Mouse (Mus musculus): ENCODE data around the gene 4930412O13Rik. TPM values are rescaled to one million over a fixed set of nuclear protein-coding genes. Genes with fewer than 3 reads are reported as not detected.
A peak's percentile ranks its signal among the peaks of the same experiment; 100 is the strongest.

4930412O13Rik gene
- 1.1 and 2.9 TPM in 2 replicates for polyA plus RNA-seq (2016; fragmentation: Nextera tagmentation; extraction: Ambion mirVana)

GRCm38 (mm10) chr2:9881051-9881591 lies at the start of gene 4930412O13Rik:
4930412O13Rik (plus strand) TSS chr2:9881252.
- peak within 1 kb of the TSS; percentile 28 for H3K4me3 ChIP-seq
- H3K36me3 ChIP-seq: no peaks in the 10 kb centered on the region
- H3K9ac ChIP-seq: peak within 1 kb of the TSS; percentile 27
- ATAC-seq (ENCODE audit: low FRiP score): no peak
- under 1% methylated on average over 35 of the region's 35 CpGs for WGBS
- H3K4me1 ChIP-seq: peaks cover 36% of the 10 kb centered on the region
- peak within 1 kb of the TSS; percentile 77 for H3K4me2 ChIP-seq (replicated peaks)
- H3K27ac ChIP-seq: peak within 1 kb of the TSS; percentile 66
- H3K9me3 ChIP-seq (replicated peaks): no peaks in the 10 kb centered on the region
- H3K27me3 ChIP-seq: peaks cover 81% of the 10 kb centered on the region

DNA sequence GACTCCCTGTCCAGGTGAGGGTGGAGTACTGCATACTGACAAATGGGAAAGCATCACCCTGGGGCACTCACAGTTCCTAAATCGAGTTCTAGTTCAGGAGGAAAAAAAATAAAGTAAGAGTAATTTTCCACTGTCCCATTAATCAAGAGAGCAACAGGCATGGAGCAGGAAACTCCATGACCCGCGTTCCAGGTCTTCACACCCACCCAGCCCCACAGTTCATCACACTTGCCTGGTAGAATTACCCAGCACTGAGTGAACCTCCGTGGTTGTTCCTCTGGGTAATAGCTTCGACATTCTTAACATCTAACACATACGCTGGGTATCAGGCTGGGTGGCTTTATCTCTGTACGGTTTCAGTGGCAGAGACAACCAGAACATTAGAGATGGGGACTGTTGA lies 47.3 kb upstream of the 4930412O13Rik start:
- no peak overlapping the region for H3K9ac ChIP-seq
- no peak for ATAC-seq (ENCODE audit: low FRiP score)
- H3K36me3 ChIP-seq: no peaks in the 10 kb centered on the region
- H3K27me3 ChIP-seq: no peaks in the 10 kb centered on the region
- no peak overlapping the region for H3K27ac ChIP-seq
- no peak overlapping the region for H3K4me2 ChIP-seq (replicated peaks)
- H3K9me3 ChIP-seq (replicated peaks): no peaks in the 10 kb centered on the region
- no peak overlapping the region for H3K4me3 ChIP-seq
- no peaks in the 10 kb centered on the region for H3K4me1 ChIP-seq
- WGBS: 85% methylated on average over 7 of the region's 7 CpGs

- Histone ChIP-seq H3K27me3 (no peaks in the 10 kb centered on the region), H3K4me3 (no peak overlapping the region), H3K9ac (no peak overlapping the region), H3K27ac (no peak overlapping the region), H3K36me3 (no peaks in the 10 kb centered on the region), H3K4me2 (replicated peaks) (no peak overlapping the region), H3K9me3 (replicated peaks) (no peaks in the 10 kb centered on the region), H3K4me1 (no peaks in the 10 kb centered on the region)
- peak; percentile 60; the same call in 1 of the 2 replicates for ATAC-seq (ENCODE audit: low FRiP score)
- WGBS: 56% methylated on average over 7 of the region's 7 CpGs
These were observed 45.9 kb upstream of the 4930412O13Rik start for GRCm38 (mm10) chr2:9835195-9835594.

GRCm38 (mm10) chr2:9852851-9853576 lies 28.0 kb upstream of the 4930412O13Rik start:
- Histone ChIP-seq H3K27ac (no peak overlapping the region), H3K4me1 (peaks cover 5% of the 10 kb centered on the region; the same call in 1 of the 2 replicates), H3K27me3 (no peaks in the 10 kb centered on the region), H3K9me3 (replicated peaks) (no peaks in the 10 kb centered on the region), H3K36me3 (no peaks in the 10 kb centered on the region), H3K4me2 (replicated peaks) (no peak overlapping the region), H3K9ac (no peak overlapping the region), H3K4me3 (no peak overlapping the region)
- WGBS: 38% methylated on average over 13 of the region's 13 CpGs
- ATAC-seq (ENCODE audit: low FRiP score): 0 out of 2 replicates have a peak, but pooled peaks have one; percentile 46

GRCm38 (mm10) chr2:9855861-9856260 lies 25.2 kb upstream of the 4930412O13Rik start:
- Histone ChIP-seq H3K4me2 (replicated peaks) (no peak overlapping the region), H3K4me1 (peaks cover 5% of the 10 kb centered on the region; the same call in 1 of the 2 replicates), H3K36me3 (no peaks in the 10 kb centered on the region), H3K9me3 (replicated peaks) (no peaks in the 10 kb centered on the region), H3K27ac (no peak overlapping the region), H3K27me3 (no peaks in the 10 kb centered on the region; the same call in 1 of the 2 replicates), H3K4me3 (no peak overlapping the region), H3K9ac (no peak overlapping the region)
- 22% methylated on average over 4 of the region's 4 CpGs for WGBS
- no peak for ATAC-seq (ENCODE audit: low FRiP score)

GRCm38 (mm10) chr2:9860698-9861097 lies 20.4 kb upstream of the 4930412O13Rik start:
- H3K27ac ChIP-seq: no peak overlapping the region
- no peaks in the 10 kb centered on the region for H3K36me3 ChIP-seq
- no peaks in the 10 kb centered on the region; the same call in 1 of the 2 replicates for H3K27me3 ChIP-seq
- WGBS: 86% methylated on average over 4 of the region's 5 CpGs
- H3K4me1 ChIP-seq: no peaks in the 10 kb centered on the region
- H3K4me3 ChIP-seq: no peak overlapping the region
- no peak overlapping the region for H3K9ac ChIP-seq
- no peak overlapping the region for H3K4me2 ChIP-seq (replicated peaks)
- no peak for ATAC-seq (ENCODE audit: low FRiP score)
- no peaks in the 10 kb centered on the region for H3K9me3 ChIP-seq (replicated peaks)

DNA sequence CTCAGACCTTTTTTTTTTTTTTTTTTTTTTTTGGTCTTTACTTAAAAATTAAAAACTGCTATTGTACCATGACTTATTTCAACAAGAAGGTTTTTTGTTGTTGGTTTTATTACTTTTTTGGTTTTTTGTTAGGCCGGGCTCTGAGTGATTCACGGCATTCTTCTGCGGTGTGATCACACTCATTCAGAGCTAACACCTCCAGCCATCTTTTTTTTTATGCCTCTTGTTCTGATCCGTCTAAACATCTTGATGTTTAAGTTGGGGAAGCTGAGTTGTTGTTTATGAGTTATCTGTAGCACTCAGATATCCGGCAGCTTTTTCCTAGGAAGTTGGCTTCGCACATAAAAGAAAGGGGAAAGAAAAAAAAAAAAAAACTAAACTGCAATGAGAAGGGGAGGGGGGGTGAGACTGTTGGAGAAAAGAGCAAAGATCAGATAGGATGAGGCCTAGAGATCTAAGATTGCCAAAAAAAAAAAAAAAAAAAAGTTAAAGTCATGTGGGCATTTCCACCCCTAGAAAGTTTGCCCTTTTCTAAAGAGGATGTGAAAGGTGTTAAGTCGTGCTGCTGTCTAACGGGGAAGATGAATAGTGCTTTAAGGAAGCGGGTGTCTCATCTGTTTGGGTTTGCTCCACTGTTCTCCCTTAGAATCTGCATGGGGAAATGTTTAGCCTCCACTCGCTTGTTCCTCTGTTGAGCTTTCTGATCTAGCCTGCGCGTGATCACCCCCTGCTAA lies 13.8 kb upstream of the 4930412O13Rik start:
- ATAC-seq (ENCODE audit: low FRiP score): no peak
- Histone ChIP-seq H3K9me3 (replicated peaks) (no peaks in the 10 kb centered on the region), H3K4me3 (no peak overlapping the region), H3K9ac (no peak overlapping the region), H3K4me1 (no peaks in the 10 kb centered on the region), H3K4me2 (replicated peaks) (no peak overlapping the region), H3K27me3 (peaks cover 28% of the 10 kb centered on the region), H3K36me3 (no peaks in the 10 kb centered on the region), H3K27ac (no peak overlapping the region)
- WGBS: 73% methylated on average over 12 of the region's 12 CpGs

GRCm38 (mm10) chr2:9871141-9871716 lies 9.8 kb upstream of the 4930412O13Rik start:
- Histone ChIP-seq H3K4me1 (0 out of 2 replicates have a peak, but pooled peaks cover 3% of the 10 kb centered on the region), H3K4me2 (replicated peaks) (peak overlapping the region; percentile 37), H3K9me3 (replicated peaks) (no peaks in the 10 kb centered on the region), H3K27me3 (peaks cover 66% of the 10 kb centered on the region), H3K36me3 (no peaks in the 10 kb centered on the region), H3K9ac (0 out of 2 replicates have a peak overlapping the region, but pooled peaks have one; percentile 35), H3K27ac (no peak overlapping the region), H3K4me3 (peak overlapping the region; percentile 8; the same call in 1 of the 2 replicates)
- 19% methylated on average over 4 of the region's 4 CpGs for WGBS
- ATAC-seq (ENCODE audit: low FRiP score): 0 out of 2 replicates have a peak, but pooled peaks have one; percentile 33

DNA sequence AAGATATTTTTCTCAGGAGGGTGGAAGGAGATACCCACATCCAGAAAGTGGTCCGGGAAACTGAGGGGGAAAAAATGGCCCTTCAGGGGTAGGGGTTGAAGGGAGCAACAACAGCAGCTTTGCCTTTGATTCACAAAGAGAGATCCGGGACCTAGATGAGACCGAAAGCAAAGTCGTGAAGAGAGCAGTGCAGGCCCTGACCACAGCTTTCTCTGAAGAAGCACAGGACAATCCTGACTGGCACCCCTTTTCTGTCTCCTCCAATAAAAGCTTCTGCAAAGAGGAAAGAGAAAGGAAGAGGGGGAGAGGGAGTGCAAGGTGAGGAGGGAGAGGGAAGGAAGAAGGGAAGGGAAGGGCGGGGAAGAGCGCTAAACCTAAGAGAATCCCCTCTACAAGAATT lies 9.3 kb upstream of the 4930412O13Rik start:
- Histone ChIP-seq H3K4me2 (replicated peaks) (peak overlapping the region; percentile 37), H3K27me3 (peaks cover 71% of the 10 kb centered on the region), H3K4me1 (0 out of 2 replicates have a peak, but pooled peaks cover 3% of the 10 kb centered on the region), H3K27ac (0 out of 2 replicates have a peak overlapping the region, but pooled peaks have one; percentile 14), H3K9me3 (replicated peaks) (no peaks in the 10 kb centered on the region), H3K9ac (peak overlapping the region; percentile 35), H3K4me3 (peak overlapping the region; percentile 42; the same call in 1 of the 2 replicates), H3K36me3 (no peaks in the 10 kb centered on the region)
- no peak for ATAC-seq (ENCODE audit: low FRiP score)
- WGBS: 10% methylated on average over 6 of the region's 6 CpGs

GRCm38 (mm10) chr2:9872682-9873081 lies 8.4 kb upstream of the 4930412O13Rik start:
- Histone ChIP-seq H3K9ac (no peak overlapping the region), H3K9me3 (replicated peaks) (no peaks in the 10 kb centered on the region), H3K4me3 (peak overlapping the region; percentile 42), H3K4me1 (0 out of 2 replicates have a peak, but pooled peaks cover 5% of the 10 kb centered on the region), H3K36me3 (no peaks in the 10 kb centered on the region), H3K27me3 (peaks cover 75% of the 10 kb centered on the region), H3K4me2 (replicated peaks) (peak overlapping the region; percentile 37), H3K27ac (peak overlapping the region; percentile 8; the same call in 1 of the 2 replicates)
- ATAC-seq (ENCODE audit: low FRiP score): no peak
- 2% methylated on average over 12 of the region's 12 CpGs for WGBS

DNA sequence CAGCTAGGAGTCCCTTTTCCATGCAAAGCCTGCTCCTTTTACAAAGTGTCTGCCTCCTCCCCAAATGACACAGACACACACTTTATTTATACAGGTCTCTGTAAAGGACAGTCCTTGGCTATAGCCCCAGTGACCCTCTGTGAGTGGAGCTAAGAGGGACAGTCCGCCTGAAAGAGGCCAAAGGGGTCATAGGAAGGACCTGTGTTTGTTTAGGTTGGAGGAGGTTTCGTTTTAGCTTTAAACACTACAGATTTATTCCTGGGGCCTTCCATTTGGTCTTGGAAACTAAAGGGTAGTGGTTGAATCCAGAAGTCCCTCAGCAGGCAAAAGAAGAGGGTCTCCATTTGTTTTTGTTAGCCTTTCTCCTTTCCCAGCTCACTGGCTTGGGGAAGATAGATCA lies 7.3 kb upstream of the 4930412O13Rik start:
- peak overlapping the region; percentile 37 for H3K4me2 ChIP-seq (replicated peaks)
- H3K27ac ChIP-seq: peak overlapping the region; percentile 57; the same call in 1 of the 2 replicates
- peak overlapping the region; percentile 42 for H3K4me3 ChIP-seq
- no peak for ATAC-seq (ENCODE audit: low FRiP score)
- peak overlapping the region; percentile 60 for H3K9ac ChIP-seq
- 12% methylated on average over 2 of the region's 2 CpGs for WGBS
- H3K36me3 ChIP-seq: no peaks in the 10 kb centered on the region
- H3K4me1 ChIP-seq: peaks cover 8% of the 10 kb centered on the region; the same call in 1 of the 2 replicates
- no peaks in the 10 kb centered on the region for H3K9me3 ChIP-seq (replicated peaks)
- H3K27me3 ChIP-seq: peaks cover 81% of the 10 kb centered on the region

Measured in hindbrain, embryonic 12.5 days (tissue).